Mouse (Mus musculus) stomach, adult 2 months (tissue): ENCODE data around the gene Prss50. TPM values are rescaled to one million over a fixed set of nuclear protein-coding genes. Genes with fewer than 3 reads are reported as not detected.

Experiments
- polyA plus RNA-seq: library from polyadenylated mRNA; depleted of rRNA; stranded (reverse); fragments of >200 nt; gene quantifications from 2 replicates; pipeline ENCODE4 v1.2.3, GENCODE M21; 2012; rRNA removed

The Prss50 gene
- not detected in 2 replicates for polyA plus RNA-seq

GRCm38 (mm10) chr9:110857781-110858472 lies at the start of gene Prss50:
Gene Prss50 (plus strand): TSS chr9:110857967.

DNA sequence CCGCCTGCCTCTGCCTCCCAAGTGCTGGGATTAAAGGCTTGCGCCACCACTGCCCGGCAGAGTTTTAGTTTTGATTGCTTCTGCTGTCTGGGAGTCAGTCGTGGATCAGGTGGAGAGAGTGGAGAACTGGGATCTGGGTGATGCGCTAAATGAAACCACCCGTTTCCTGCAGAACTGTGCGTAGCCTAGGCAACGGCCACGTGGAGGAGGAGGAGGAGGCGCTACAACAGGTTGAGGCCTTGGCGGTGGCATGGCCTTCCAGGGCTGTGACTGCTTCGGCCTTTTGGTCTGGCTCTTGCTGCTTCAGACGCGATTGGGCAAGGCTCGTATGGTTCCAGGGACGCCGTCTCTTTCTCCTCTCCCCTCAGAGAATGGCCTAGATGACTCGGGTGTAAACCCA lies 44.0 kb upstream of the Prss50 start, which contains the start of gene Prss44:
Gene Prss44 (plus strand): TSS at position 206 of the 400 bp plus-strand sequence.

GRCm38 (mm10) chr9:110826390-110826789 lies 31.4 kb upstream of the Prss50 start, which contains the start of gene Prss43:
Gene Prss43 (plus strand): TSS chr9:110826690.

DNA sequence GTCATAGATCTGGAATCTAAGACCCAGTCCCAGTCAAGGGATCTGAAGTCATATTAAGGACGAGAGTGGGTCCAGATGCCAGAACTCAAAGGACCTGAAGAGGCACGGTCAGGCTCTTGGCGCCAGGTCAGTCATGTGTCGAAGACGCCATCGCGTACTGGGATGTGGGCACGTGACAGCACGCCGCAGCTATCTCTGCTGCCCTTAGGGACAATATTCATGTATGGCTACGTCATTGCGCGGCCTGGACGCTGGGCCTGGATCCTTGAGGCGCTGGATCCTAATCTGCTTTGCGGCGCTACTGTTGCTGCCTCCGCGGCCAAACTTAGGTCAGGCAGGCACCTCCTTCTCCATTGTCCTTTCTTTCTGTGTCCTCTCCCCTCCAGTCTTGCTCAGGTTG lies 23.4 kb upstream of the Prss50 start, which contains the start of gene Prss45:
Gene Prss45 (plus strand): TSS at position 178 of the 400 bp plus-strand sequence.

DNA sequence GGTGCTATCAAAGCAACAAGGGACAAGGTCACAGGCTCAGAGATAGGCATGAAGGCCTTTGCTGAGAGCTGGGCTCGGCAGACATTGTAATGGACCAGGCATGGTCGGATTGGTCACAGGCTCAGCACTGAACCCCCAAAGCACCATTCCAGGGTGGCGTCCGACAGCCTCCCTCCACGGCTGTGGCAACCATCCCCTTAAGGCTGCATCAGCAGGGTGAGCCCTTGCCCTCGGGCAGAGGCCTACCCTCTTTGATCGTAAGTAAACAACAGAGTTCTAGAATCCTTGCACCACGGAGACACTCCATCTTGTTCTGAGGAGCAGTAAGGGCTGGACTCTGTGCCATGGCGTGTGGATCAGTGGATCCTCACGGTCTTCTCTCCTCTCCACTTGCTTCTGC lies 13.6 kb upstream of the Prss50 start, which contains the start of gene Prss46:
Gene Prss46 (plus strand): TSS at position 301 of the 400 bp plus-strand sequence.

DNA sequence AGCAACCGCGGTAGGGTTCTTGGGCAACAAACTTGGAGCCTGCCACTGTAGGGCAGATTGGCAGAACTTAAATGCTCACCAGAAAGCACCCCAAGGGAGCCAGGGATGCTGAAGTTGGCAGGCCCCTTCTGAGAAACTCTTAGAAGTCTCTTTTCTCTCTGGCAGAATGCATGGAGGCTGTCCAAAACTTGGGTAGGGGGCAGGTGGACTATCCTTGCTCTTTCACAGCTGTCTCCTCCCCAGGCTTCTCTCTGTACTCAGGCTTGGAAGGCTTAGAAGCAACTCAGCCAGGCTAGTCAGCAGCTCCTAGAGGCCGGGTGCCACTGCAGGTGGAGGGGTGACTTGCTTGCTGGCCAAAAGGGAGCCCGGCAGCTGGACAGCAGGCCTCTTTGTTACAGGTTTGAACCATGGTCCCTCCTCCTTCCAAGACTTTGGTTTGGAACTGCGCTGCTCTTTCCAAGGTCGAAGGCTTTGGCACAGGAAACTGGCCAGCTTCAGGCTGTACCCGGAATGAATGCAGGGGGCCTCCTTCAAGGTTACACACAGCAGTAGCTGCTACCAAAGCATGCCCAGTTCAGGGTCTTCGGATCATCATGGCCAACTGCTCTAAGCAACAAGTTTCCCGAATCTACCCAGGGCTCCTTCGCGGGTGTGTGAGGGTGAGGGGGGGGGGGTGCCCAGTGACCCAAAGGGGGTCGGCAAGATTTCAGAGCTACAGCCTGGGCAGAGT lies 21.6 kb downstream of the Prss50 start, which contains the start of gene Als2cl:
Gene Als2cl (plus strand): TSS at position 680 of the 730 bp plus-strand sequence.

GRCm38 (mm10) chr9:110879998-110880561 lies 22.3 kb downstream of the Prss50 start, which contains the start of gene Tmie:
Gene Tmie (minus strand): TSS chr9:110880113.

Other genes starting within 250 kb of the Prss50 start
- gene Nradd, start 233.5 kb upstream of the Prss50 start, polyA plus RNA-seq = 8.0 and 8.9 TPM in 2 replicates
- gene Nbeal2, start 203.8 kb upstream of the Prss50 start, polyA plus RNA-seq = 62.6 and 63.2 TPM in 2 replicates
- gene Ccdc12, start 201.5 kb upstream of the Prss50 start, polyA plus RNA-seq = 50.0 and 53.6 TPM in 2 replicates
- 27.2 and 38.0 TPM in 2 replicates for gene Myl3, start 116.1 kb upstream of the Prss50 start, polyA plus RNA-seq
- 9.0 and 13.0 TPM in 2 replicates for gene Pth1r, start 110.8 kb upstream of the Prss50 start, polyA plus RNA-seq
- not detected in 2 replicates for gene Prss42, start 59.8 kb upstream of the Prss50 start, polyA plus RNA-seq
- not detected in 2 replicates for gene Prss44, start 44.0 kb upstream of the Prss50 start, polyA plus RNA-seq
- not detected in 2 replicates for gene Prss43, start 31.3 kb upstream of the Prss50 start, polyA plus RNA-seq
- not detected in 2 replicates for gene Prss45, start 23.4 kb upstream of the Prss50 start, polyA plus RNA-seq
- 0.05 TPM in 1 of 2 replicates, not detected in the other for gene Prss46, start 13.5 kb upstream of the Prss50 start, polyA plus RNA-seq
- gene Als2cl, start 21.9 kb downstream of the Prss50 start, polyA plus RNA-seq = 28.8 and 29.6 TPM in 2 replicates
- 0.93 and 0.97 TPM in 2 replicates for gene Tmie, start 22.1 kb downstream of the Prss50 start, polyA plus RNA-seq
- not detected in 2 replicates for gene Fam240a, start 58.9 kb downstream of the Prss50 start, polyA plus RNA-seq
- gene Tdgf1, start 88.2 kb downstream of the Prss50 start, polyA plus RNA-seq = not detected in 2 replicates
- 0.02 and 0.04 TPM in 2 replicates for gene Lrrc2, start 93.6 kb downstream of the Prss50 start, polyA plus RNA-seq
- gene Rtp3, start 132.6 kb downstream of the Prss50 start, polyA plus RNA-seq = 1.0 and 3.1 TPM in 2 replicates
- gene Ltf, start 161.3 kb downstream of the Prss50 start, polyA plus RNA-seq = 1.4 and 3.8 TPM in 2 replicates
- gene Ccrl2, start 199.6 kb downstream of the Prss50 start, polyA plus RNA-seq = 1.3 and 1.4 TPM in 2 replicates